Mouse (Mus musculus): ENCODE measurements around the gene Zfp618. TPM values are rescaled to one million over a fixed set of nuclear protein-coding genes. Genes with fewer than 3 reads are reported as not detected.

The Zfp618 gene
- polyA plus RNA-seq, 1 experiment from 2014 or later = 39.5 TPM

DNA sequence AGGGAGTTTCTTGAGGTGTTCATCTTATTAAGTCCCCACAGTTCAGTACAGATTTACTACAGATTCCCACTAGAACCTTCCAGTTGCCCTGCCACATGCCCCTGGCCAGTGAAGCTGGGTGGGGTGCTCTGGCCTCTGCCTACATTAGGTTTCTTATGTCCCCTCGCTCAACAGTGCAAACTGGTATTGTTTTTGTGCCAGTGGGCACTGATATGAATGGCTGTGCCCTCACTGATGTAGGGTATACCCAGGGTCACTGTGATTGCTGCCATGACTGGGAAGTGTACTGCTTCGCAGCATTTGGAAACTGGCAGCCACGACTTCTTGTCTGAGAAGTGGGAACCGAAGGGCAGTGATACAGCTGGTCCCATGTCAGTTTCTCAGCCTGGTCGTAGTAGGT lies 71.4 kb downstream of the Zfp618 start:
- H3K4me2 ChIP-seq = no peak overlapping the region
- H3K9me3 ChIP-seq (replicated peaks) = no peaks in the 10 kb centered on the region
- H3K9ac ChIP-seq = no peak overlapping the region
- no peak overlapping the region for H3K4me3 ChIP-seq (replicated peaks)
- H3K27me3 ChIP-seq = no peaks in the 10 kb centered on the region
- no peak for ATAC-seq (replicated peaks; ENCODE audit: low FRiP score)
- no peak overlapping the region for H3K27ac ChIP-seq
- H3K36me3 ChIP-seq = peaks cover 20% of the 10 kb centered on the region; the same call in 1 of the 2 replicates
- 91% methylated on average over 5 of the region's 5 CpGs for WGBS
- peaks cover 54% of the 10 kb centered on the region for H3K4me1 ChIP-seq

DNA sequence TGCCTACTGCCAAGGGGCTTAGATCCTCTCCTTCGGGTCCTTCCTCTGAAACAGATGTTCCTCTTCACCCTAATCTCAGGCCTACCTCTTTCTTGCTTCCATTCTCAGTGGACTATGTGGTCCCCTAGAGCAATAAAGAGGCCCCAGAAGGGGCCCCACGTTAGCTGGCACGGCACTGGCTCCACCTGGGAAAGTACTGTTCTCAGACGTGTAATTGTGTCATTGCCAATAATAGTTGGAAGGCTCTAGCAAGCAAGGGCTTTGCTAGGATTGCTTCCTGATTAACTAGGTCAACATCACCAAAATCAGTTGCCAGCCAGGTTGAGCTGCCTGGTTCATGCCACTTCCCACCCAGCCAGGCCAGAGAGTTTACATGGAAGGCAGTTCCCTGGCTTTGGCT lies 72.2 kb downstream of the Zfp618 start:
- Histone ChIP-seq H3K36me3 (peaks cover 20% of the 10 kb centered on the region; the same call in 1 of the 2 replicates), H3K27me3 (no peaks in the 10 kb centered on the region), H3K27ac (0 out of 2 replicates have a peak overlapping the region, but pooled peaks have one; percentile 18), H3K4me1 (peaks cover 47% of the 10 kb centered on the region), H3K9ac (no peak overlapping the region), H3K4me3 (replicated peaks) (no peak overlapping the region), H3K4me2 (no peak overlapping the region), H3K9me3 (replicated peaks) (no peaks in the 10 kb centered on the region)
- no peak for ATAC-seq (replicated peaks; ENCODE audit: low FRiP score)
- WGBS = 60% methylated on average over 4 of the region's 4 CpGs

DNA sequence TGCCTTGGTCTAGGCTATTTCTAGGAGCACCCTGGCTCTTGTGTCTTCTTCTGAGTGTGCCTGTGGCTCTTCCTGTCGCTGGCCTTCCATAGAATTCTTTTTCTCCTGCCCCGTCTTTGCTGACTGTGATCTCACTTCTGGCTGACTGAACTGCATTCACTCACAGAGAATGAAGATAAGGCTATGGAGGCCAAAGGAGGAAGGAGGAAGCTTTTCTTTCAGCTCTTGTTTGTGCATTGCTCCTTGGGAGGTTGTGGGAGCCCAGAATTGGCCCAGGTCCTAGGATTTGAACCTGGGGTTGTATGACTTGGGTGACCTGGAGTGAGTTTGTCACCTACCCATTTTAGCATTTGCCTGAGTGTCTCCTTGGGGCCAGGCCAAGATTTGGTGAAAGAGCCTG lies 72.9 kb downstream of the Zfp618 start:
- no peak for ATAC-seq (replicated peaks; ENCODE audit: low FRiP score)
- 73% methylated on average over 2 of the region's 2 CpGs for WGBS
- 0 out of 2 replicates have a peak overlapping the region, but pooled peaks have one; percentile 18 for H3K27ac ChIP-seq

DNA sequence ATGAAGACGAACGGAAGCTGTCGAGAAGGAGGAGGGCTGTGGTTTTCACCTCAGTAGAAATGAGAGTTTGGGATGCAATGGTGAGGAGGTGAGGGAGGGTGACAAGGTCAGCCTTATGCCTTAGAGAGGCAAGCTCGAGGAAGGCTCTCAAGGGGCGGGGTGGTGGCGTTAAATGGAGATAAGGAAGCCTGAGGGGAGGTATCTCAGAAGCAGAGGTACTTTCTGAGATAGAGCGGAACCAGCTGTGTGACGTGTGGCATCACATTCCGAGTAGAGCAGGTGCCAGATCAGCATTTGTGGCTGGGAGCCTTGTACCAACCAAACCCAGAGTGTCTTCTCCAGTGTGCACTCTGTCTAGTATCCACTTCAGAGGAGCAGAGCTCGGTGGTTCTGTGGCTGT lies 73.6 kb downstream of the Zfp618 start:
- Histone ChIP-seq H3K36me3 (peaks cover 20% of the 10 kb centered on the region; the same call in 1 of the 2 replicates), H3K27ac (no peak overlapping the region), H3K4me3 (replicated peaks) (no peak overlapping the region), H3K4me2 (no peak overlapping the region), H3K27me3 (no peaks in the 10 kb centered on the region), H3K9ac (no peak overlapping the region), H3K9me3 (replicated peaks) (no peaks in the 10 kb centered on the region), H3K4me1 (peaks cover 33% of the 10 kb centered on the region)
- ATAC-seq (replicated peaks; ENCODE audit: low FRiP score) = no peak
- WGBS = 83% methylated on average over 10 of the region's 10 CpGs

More for the DNA sequence above, 72.9 kb downstream of the Zfp618 start:
- Histone ChIP-seq H3K9ac (no peak overlapping the region), H3K27me3 (no peaks in the 10 kb centered on the region), H3K4me2 (no peak overlapping the region), H3K36me3 (peaks cover 20% of the 10 kb centered on the region; the same call in 1 of the 2 replicates), H3K4me3 (replicated peaks) (no peak overlapping the region), H3K9me3 (replicated peaks) (no peaks in the 10 kb centered on the region), H3K4me1 (peaks cover 39% of the 10 kb centered on the region)

DNA sequence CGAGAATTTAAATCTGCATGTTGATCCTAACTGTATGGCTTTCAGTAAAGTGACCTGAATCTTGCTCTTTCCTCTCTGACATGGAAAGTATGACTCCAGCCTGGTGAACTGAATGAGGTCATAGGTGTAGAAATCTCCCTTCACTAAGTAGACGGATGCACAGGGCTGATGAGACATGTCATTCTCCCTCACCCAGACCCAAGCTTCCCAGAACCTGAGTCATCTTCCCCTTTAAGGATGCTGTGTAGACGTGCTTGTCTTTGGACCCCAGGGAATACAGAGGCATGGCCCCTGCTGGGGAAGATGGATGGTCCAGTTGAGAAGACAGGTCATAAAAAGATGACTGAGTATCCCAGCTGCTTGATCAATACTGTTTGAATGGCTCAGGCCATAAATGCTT lies 83.2 kb downstream of the Zfp618 start:
- Histone ChIP-seq H3K9ac (no peak overlapping the region), H3K36me3 (peaks cover 7% of the 10 kb centered on the region; the same call in 1 of the 2 replicates), H3K9me3 (replicated peaks) (no peaks in the 10 kb centered on the region), H3K4me2 (no peak overlapping the region), H3K27ac (peak overlapping the region; percentile 96), H3K4me3 (replicated peaks) (no peak overlapping the region), H3K4me1 (peaks cover 48% of the 10 kb centered on the region), H3K27me3 (no peaks in the 10 kb centered on the region)
- no peak for ATAC-seq (replicated peaks; ENCODE audit: low FRiP score)
- 56% methylated on average over 3 of the region's 3 CpGs for WGBS

DNA sequence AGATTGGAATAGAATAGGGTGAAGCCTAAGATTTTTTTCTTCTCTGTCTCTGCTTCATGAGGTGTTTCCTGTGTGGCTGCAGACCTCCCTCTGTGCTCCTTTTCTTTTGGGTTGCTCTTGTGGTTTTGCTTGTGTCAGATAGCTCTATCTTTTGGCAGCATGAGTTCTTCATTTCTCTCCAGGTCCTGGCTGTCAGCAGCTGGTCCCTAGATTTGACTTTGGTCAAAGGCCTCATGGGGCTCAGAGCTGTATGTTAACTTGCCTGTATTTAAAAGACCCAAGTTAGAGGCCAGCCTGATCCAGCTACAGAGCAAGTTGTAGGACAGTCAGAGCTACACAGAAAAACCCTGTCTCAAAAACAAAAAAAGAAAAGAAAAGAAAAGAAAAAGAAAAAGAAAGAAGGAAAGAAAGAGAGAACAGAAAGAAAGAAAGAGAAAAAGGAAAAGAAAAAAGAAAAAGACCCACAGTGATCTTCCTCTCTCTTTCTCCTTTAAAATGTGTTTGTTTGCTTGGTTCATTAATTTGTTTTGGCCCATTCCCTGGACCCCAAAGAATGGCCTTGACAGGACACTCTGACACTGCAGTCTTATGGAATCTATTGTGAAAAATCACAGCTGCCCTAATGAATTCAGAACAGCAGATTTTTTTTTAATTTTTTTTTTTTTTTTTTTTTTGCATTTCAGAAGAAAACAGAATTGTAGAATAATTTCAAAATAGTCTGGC lies 84.4 kb downstream of the Zfp618 start:
- no peaks in the 10 kb centered on the region for H3K27me3 ChIP-seq
- H3K27ac ChIP-seq = peak overlapping the region; percentile 96
- no peaks in the 10 kb centered on the region for H3K9me3 ChIP-seq (replicated peaks)
- no peak for ATAC-seq (replicated peaks; ENCODE audit: low FRiP score)
- H3K4me2 ChIP-seq = peak overlapping the region; percentile 1; the same call in 1 of the 2 replicates
- peaks cover 7% of the 10 kb centered on the region; the same call in 1 of the 2 replicates for H3K36me3 ChIP-seq
- H3K9ac ChIP-seq = no peak overlapping the region
- no peak overlapping the region for H3K4me3 ChIP-seq (replicated peaks)
- peaks cover 59% of the 10 kb centered on the region for H3K4me1 ChIP-seq

DNA sequence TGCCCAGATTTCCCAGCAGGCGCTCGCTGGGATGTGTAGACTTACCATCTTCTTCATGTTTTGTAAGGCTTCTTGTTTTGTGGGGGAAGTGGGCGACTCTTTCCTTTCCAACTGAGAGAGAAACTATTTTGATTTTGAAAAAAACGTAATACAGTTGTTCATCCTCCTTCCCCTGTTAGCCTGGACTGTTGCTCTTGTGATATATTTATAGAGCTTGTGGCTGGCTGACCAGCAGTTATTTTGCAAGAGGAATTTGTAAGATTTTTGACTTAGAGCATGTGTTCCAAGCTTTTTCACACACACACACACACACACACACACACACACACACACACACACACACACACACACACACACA lies 84.9 kb downstream of the Zfp618 start:
- no peak for ATAC-seq (replicated peaks; ENCODE audit: low FRiP score)
- WGBS = 32% methylated on average over 4 of the region's 4 CpGs
- H3K4me2 ChIP-seq = peak overlapping the region; percentile 1; the same call in 1 of the 2 replicates

DNA sequence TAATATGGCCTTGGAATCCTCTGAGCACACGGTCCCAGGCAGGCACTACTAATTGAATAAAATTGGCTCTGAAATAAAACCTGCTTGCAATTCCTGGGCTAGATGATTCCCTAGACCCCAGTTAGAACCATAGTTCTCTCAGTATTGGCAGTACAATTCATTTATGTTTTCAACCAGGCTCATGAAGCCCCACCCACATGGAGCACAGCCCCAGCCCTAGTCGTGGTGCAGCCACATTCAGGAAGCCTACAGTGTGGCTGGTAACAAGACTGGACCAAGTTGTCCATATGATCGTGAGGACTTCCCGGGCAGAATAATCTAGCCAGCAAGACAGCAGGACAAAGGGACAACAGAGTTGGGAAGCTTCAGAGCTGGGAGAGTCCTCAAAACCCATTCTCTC lies 85.6 kb downstream of the Zfp618 start:
- Histone ChIP-seq H3K27ac (peak overlapping the region; percentile 96), H3K4me3 (replicated peaks) (no peak overlapping the region), H3K9ac (no peak overlapping the region), H3K4me2 (no peak overlapping the region), H3K4me1 (peaks cover 71% of the 10 kb centered on the region), H3K9me3 (replicated peaks) (no peaks in the 10 kb centered on the region), H3K27me3 (no peaks in the 10 kb centered on the region), H3K36me3 (peaks cover 7% of the 10 kb centered on the region; the same call in 1 of the 2 replicates)
- 63% methylated on average over 4 of the region's 4 CpGs for WGBS
- ATAC-seq (replicated peaks; ENCODE audit: low FRiP score) = no peak

More for the DNA sequence above, 84.9 kb downstream of the Zfp618 start:
- Histone ChIP-seq H3K4me3 (replicated peaks) (no peak overlapping the region), H3K9me3 (replicated peaks) (no peaks in the 10 kb centered on the region), H3K27me3 (no peaks in the 10 kb centered on the region), H3K36me3 (peaks cover 7% of the 10 kb centered on the region; the same call in 1 of the 2 replicates), H3K9ac (no peak overlapping the region), H3K4me1 (peaks cover 65% of the 10 kb centered on the region), H3K27ac (peak overlapping the region; percentile 96)

DNA sequence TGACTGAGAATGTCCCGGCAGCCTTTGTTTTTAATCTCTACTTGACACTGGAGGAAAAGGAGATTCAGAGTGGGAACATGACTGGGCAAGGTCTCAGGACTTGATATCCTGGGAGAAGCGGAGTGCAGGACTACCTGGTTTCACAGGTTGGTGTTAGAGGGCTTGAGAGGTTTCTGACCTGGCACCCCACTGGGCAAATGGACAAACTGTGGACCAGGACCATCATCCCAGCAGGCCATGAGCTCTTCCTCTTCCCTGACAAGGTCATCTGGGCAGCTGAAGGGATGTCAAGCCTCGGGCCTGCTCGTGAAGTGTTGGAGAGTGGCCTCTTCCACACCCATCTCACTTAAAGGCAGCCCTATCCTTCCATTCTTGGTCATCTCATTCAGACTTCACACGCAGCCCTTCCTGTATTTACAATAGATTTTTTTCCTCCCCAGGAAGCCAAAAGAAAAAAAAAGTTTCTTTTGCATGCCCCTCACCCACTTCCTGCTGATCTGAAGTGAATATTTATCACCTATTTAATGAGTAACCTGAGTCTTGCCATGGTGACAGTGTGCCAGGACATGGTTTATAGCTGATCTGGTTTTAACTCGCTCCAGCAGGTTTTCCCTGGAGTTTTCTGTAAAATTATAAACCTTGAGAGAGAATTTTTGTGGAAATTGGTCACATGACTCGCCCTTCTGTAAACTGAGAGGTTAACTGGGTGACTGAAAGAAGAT lies 86.7 kb downstream of the Zfp618 start:
- Histone ChIP-seq H3K4me3 (replicated peaks) (no peak overlapping the region), H3K9ac (no peak overlapping the region), H3K4me1 (peaks cover 83% of the 10 kb centered on the region), H3K4me2 (peak overlapping the region; percentile 29; the same call in 1 of the 2 replicates), H3K9me3 (replicated peaks) (no peaks in the 10 kb centered on the region), H3K27me3 (no peaks in the 10 kb centered on the region), H3K36me3 (peaks cover 7% of the 10 kb centered on the region; the same call in 1 of the 2 replicates), H3K27ac (peak overlapping the region; percentile 96)
- WGBS = 27% methylated on average over 7 of the region's 7 CpGs
- ATAC-seq (replicated peaks; ENCODE audit: low FRiP score) = peak; percentile 81

DNA sequence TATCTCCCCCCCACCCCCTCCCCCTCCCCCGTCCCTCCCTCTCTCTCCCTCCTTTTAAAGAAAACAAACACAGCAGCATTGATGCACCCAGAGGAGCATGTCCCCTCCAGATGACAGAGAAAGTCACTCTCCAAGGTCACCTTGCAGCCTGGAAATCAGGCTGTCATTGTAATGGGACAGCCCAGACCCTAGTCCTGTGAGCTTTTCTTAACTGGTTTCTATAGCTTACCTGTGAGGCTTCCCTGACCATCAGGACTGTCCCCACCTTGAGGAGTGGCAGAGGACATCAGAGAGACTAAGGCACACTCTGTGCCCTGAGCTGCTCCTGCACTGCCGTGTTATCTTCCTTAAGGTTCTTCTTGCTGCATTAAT lies 87.3 kb downstream of the Zfp618 start:
- 0 out of 2 replicates have a peak overlapping the region, but pooled peaks have one; percentile 2 for H3K4me2 ChIP-seq
- WGBS = 14% methylated on average over 2 of the region's 2 CpGs

DNA sequence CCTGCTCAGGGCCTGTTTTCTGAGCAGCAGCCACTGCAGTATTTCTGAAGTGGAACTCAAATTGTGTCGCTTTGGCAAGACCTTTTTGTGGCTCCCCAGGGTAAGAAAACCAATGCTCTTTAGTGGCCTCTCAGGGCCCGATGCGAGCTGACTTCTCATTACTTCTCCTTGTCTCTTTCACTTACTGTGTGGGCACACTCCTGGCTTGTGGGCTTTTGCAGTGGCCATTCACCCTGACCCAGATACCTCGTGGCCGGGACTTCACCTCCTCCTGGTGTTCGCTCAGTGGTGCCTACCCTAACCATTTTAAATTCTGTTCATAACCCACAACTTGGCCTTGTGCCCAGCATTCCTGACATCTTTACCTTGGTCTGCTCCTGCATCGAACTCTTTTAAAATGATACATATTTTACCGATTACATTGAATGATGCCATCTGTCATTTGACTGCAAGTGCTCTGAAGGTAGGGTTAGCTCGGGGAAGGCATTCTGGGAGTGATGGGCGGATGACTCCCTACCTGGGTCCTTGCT lies 89.9 kb downstream of the Zfp618 start:
- Histone ChIP-seq H3K9me3 (replicated peaks) (no peaks in the 10 kb centered on the region), H3K27ac (peak overlapping the region; percentile 96), H3K4me2 (no peak overlapping the region), H3K27me3 (no peaks in the 10 kb centered on the region), H3K9ac (no peak overlapping the region), H3K4me3 (replicated peaks) (no peak overlapping the region), H3K4me1 (peaks cover 94% of the 10 kb centered on the region), H3K36me3 (no peaks in the 10 kb centered on the region)
- WGBS = 70% methylated on average over 10 of the region's 10 CpGs
- ATAC-seq (replicated peaks; ENCODE audit: low FRiP score) = no peak

More for the DNA sequence above, 87.3 kb downstream of the Zfp618 start:
- Histone ChIP-seq H3K27me3 (no peaks in the 10 kb centered on the region), H3K9ac (no peak overlapping the region), H3K4me1 (peaks cover 86% of the 10 kb centered on the region), H3K27ac (peak overlapping the region; percentile 96), H3K9me3 (replicated peaks) (no peaks in the 10 kb centered on the region), H3K4me3 (replicated peaks) (no peak overlapping the region), H3K36me3 (peaks cover 4% of the 10 kb centered on the region; the same call in 1 of the 2 replicates)
- ATAC-seq (replicated peaks; ENCODE audit: low FRiP score) = peak; percentile 78
